12 mouse cellular contexts compared by ENCODE assay signal in genomic region chr1:172484236-172484635, GRCm38 (mm10). TPM values are rescaled to one million over a fixed set of nuclear protein-coding genes. Genes with fewer than 3 reads are reported as not detected.
DNase-seq lines count a peak whose midpoint lies in the region; ATAC-seq and TF ChIP-seq lines count a peak whose summit lies in the region.
"Had no signal": no experiment of that assay in that cellular context is flagged by ENCODE, and none has a peak within 500 bp of the region (broad histone marks: within the 10 kb centered on the region; RNA-seq: fewer than 3 reads in every experiment).

No protein-coding gene starts in this region.

- H3K4me3 ChIP-seq in embryonic facial prominence, embryonic 11.5 days (ENCODE audit: low read depth, low read length): peak overlapping the region; percentile 12
- H3K4me3 ChIP-seq in forebrain, embryonic 12.5 days (replicated peaks): peak overlapping the region; percentile 61
- peak overlapping the region; percentile 51 for H3K4me3 ChIP-seq in intestine, postnatal 0 days (ENCODE audit: low read depth, low read length)
- peak overlapping the region; percentile 67 for H3K4me3 ChIP-seq in neural tube, embryonic 12.5 days
- no peak overlapping the region for H3K4me3 ChIP-seq in left cerebral cortex, adult 2 months

- peak overlapping the region; percentile 75 for H3K4me2 ChIP-seq in embryonic facial prominence, embryonic 11.5 days (ENCODE audit: low read depth, low read length)
- H3K4me2 ChIP-seq in forebrain, embryonic 12.5 days: peak overlapping the region; percentile 91
- H3K4me2 ChIP-seq in intestine, postnatal 0 days (replicated peaks; ENCODE audit: low read depth): peak overlapping the region; percentile 76
- peak overlapping the region; percentile 91 for H3K4me2 ChIP-seq in neural tube, embryonic 12.5 days (replicated peaks)

- no peak for ATAC-seq in embryonic facial prominence, embryonic 11.5 days (replicated peaks; ENCODE audit: insufficient number of reproducible peaks, low FRiP score, low TSS enrichment, low read depth)
- ATAC-seq in forebrain, embryonic 12.5 days (ENCODE audit: low FRiP score): no peak
- no peak for ATAC-seq in intestine, postnatal 0 days
- no peak for ATAC-seq in neural tube, embryonic 12.5 days (ENCODE audit: low FRiP score, low read depth)
- no peak for ATAC-seq in CD4-positive, CD25-positive, alpha-beta regulatory T cell, adult 4 months

- 30% methylated on average over 11 of the region's 11 CpGs for WGBS in embryonic facial prominence, embryonic 11.5 days
- 40% methylated on average over 11 of the region's 11 CpGs for WGBS in forebrain, embryonic 12.5 days
- WGBS in intestine, postnatal 0 days: 56% methylated on average over 11 of the region's 11 CpGs
- WGBS in neural tube, embryonic 12.5 days: 19% methylated on average over 11 of the region's 11 CpGs

- H3K36me3 ChIP-seq in embryonic facial prominence, embryonic 11.5 days (replicated peaks; ENCODE audit: control insufficient read depth, insufficient read depth, low read depth, low read length): no peaks in the 10 kb centered on the region; the same call in 1 of the 2 replicates
- peaks cover 20% of the 10 kb centered on the region; the same call in 1 of the 2 replicates for H3K36me3 ChIP-seq in forebrain, embryonic 12.5 days (replicated peaks)
- H3K36me3 ChIP-seq in intestine, postnatal 0 days (ENCODE audit: control insufficient read depth, insufficient read depth): 0 out of 2 replicates have a peak, but pooled peaks cover 17% of the 10 kb centered on the region
- H3K36me3 ChIP-seq in neural tube, embryonic 12.5 days: peaks cover 14% of the 10 kb centered on the region; the same call in 1 of the 2 replicates
- H3K36me3 ChIP-seq: G1E had no signal

- peak overlapping the region; percentile 15 for H3K9ac ChIP-seq in embryonic facial prominence, embryonic 11.5 days (replicated peaks; ENCODE audit: low read length)
- peak overlapping the region; percentile 80; the same call in 1 of the 2 replicates for H3K9ac ChIP-seq in forebrain, embryonic 12.5 days
- 0 out of 2 replicates have a peak overlapping the region, but pooled peaks have one; percentile 37 for H3K9ac ChIP-seq in intestine, postnatal 0 days (ENCODE audit: low read depth, low read length)
- H3K9ac ChIP-seq in neural tube, embryonic 12.5 days: peak overlapping the region; percentile 75; the same call in 1 of the 2 replicates

- H3K27me3 ChIP-seq in embryonic facial prominence, embryonic 11.5 days (ENCODE audit: control insufficient read depth, insufficient read depth, low read length): no peaks in the 10 kb centered on the region
- peaks cover 13% of the 10 kb centered on the region; the same call in 1 of the 2 replicates for H3K27me3 ChIP-seq in forebrain, embryonic 12.5 days
- no peaks in the 10 kb centered on the region for H3K27me3 ChIP-seq in intestine, postnatal 0 days (replicated peaks; ENCODE audit: control insufficient read depth, insufficient read depth, low read length)
- H3K27me3 ChIP-seq in neural tube, embryonic 12.5 days (replicated peaks): no peaks in the 10 kb centered on the region

- no peak overlapping the region for H3K27ac ChIP-seq in embryonic facial prominence, embryonic 11.5 days (replicated peaks; ENCODE audit: low read depth, low read length)
- H3K27ac ChIP-seq in forebrain, embryonic 12.5 days: 0 out of 2 replicates have a peak overlapping the region, but pooled peaks have one; percentile 14
- H3K27ac ChIP-seq in intestine, postnatal 0 days (ENCODE audit: low read depth, low read length): no peak overlapping the region
- H3K27ac ChIP-seq in neural tube, embryonic 12.5 days: no peak overlapping the region
- no peak overlapping the region for H3K27ac ChIP-seq in left cerebral cortex, adult 2 months

- no peak for DNase-seq in embryonic facial prominence, embryonic 11.5 days (ENCODE audit: low spot score)
- DNase-seq in left cerebral cortex, adult 2 months (ENCODE audit: extremely low spot score in 1 of 2, low spot score in 2 of 2): no peak
- no peak for DNase-seq in B cell, adult 2 months
- DNase-seq: adrenal gland, postnatal 14 days; gastrocnemius, postnatal 14 days; thymus, adult 2 months had no signal

- peaks cover 17% of the 10 kb centered on the region for H3K4me1 ChIP-seq in embryonic facial prominence, embryonic 11.5 days (ENCODE audit: control insufficient read depth, insufficient read depth, low read length)
- H3K4me1 ChIP-seq in forebrain, embryonic 12.5 days: peaks cover 68% of the 10 kb centered on the region
- peaks cover 6% of the 10 kb centered on the region; the same call in 1 of the 2 replicates for H3K4me1 ChIP-seq in intestine, postnatal 0 days (replicated peaks; ENCODE audit: control insufficient read depth, insufficient read depth, low read length)
- H3K4me1 ChIP-seq in neural tube, embryonic 12.5 days: peaks cover 54% of the 10 kb centered on the region

- no peaks in the 10 kb centered on the region for H3K9me3 ChIP-seq in embryonic facial prominence, embryonic 11.5 days (replicated peaks; ENCODE audit: control insufficient read depth, low read length)
- no peaks in the 10 kb centered on the region for H3K9me3 ChIP-seq in forebrain, embryonic 12.5 days
- no peaks in the 10 kb centered on the region for H3K9me3 ChIP-seq in intestine, postnatal 0 days (ENCODE audit: control insufficient read depth)
- no peaks in the 10 kb centered on the region for H3K9me3 ChIP-seq in neural tube, embryonic 12.5 days
- H3K9me3 ChIP-seq: G1E had no signal

- intact Hi-C loops in left cerebral cortex, adult 2 months (cut with DNase I): no loop called here

- no peak for TF ChIP-seq CTCF in intestine, postnatal 0 days (IDR thresholded peaks at IDR 0.05; ENCODE audit: low read depth)
- TF ChIP-seq CTCF in left cerebral cortex, adult 2 months (IDR thresholded peaks at IDR 0.05): no peak

RNA-seq across cellular contexts. Expression of gene Igsf9, which starts 2.6 kb away (rescaled TPM):
- polyA plus RNA-seq in embryonic facial prominence, embryonic 11.5 days (2014; fragmentation: Nextera tagmentation; extraction: Ambion mirVana): 36.8 and 46.6 TPM in 2 replicates
- 102 TPM in 2 replicates for polyA plus RNA-seq in forebrain, embryonic 12.5 days (2016; fragmentation: Nextera tagmentation; extraction: Ambion mirVana)
- polyA plus RNA-seq in intestine, postnatal 0 days (2015; fragmentation: Nextera tagmentation; extraction: Ambion mirVana): 73.4 and 93.7 TPM in 2 replicates
- polyA plus RNA-seq in neural tube, embryonic 12.5 days (2016; fragmentation: Nextera tagmentation; extraction: Ambion mirVana): 83.5 and 84.1 TPM in 2 replicates
- 10 to 100 TPM; 12.5 to 12.8 TPM for total RNA-seq in left cerebral cortex, adult 2 months (2021)
- 1 to 10 TPM in 1 of 2 experiments, not detected in 1; 1.1 TPM for polyA plus RNA-seq in CD4-positive, CD25-positive, alpha-beta regulatory T cell, adult 4 months (2017; shearing (Covaris generic))
- polyA plus RNA-seq: G1E had no signal

RNA-seq across cellular contexts. Expression of gene Slamf9, which starts 9.1 kb away (rescaled TPM):
- polyA plus RNA-seq in embryonic facial prominence, embryonic 11.5 days (2014; fragmentation: Nextera tagmentation; extraction: Ambion mirVana): 0.48 and 0.53 TPM in 2 replicates
- polyA plus RNA-seq in forebrain, embryonic 12.5 days (2016; fragmentation: Nextera tagmentation; extraction: Ambion mirVana): 0.15 TPM in 1 of 2 replicates, not detected in the other
- 1.8 and 2.1 TPM in 2 replicates for polyA plus RNA-seq in intestine, postnatal 0 days (2015; fragmentation: Nextera tagmentation; extraction: Ambion mirVana)
- 0.19 TPM in 1 of 2 replicates, not detected in the other for polyA plus RNA-seq in neural tube, embryonic 12.5 days (2016; fragmentation: Nextera tagmentation; extraction: Ambion mirVana)
- under 1 TPM; 0.70 to 0.79 TPM for total RNA-seq in left cerebral cortex, adult 2 months (2021)
- not detected for polyA plus RNA-seq in CD4-positive, CD25-positive, alpha-beta regulatory T cell, adult 4 months (2017; shearing (Covaris generic))
- total RNA-seq: common myeloid progenitor, adult 5-6 weeks; G1E had no signal
- polyA plus RNA-seq: G1E had no signal

RNA-seq across cellular contexts. Expression of gene Tagln2, which starts 15.6 kb away (rescaled TPM):
- 56.7 and 61.7 TPM in 2 replicates for polyA plus RNA-seq in embryonic facial prominence, embryonic 11.5 days (2014; fragmentation: Nextera tagmentation; extraction: Ambion mirVana)
- 40.0 and 45.7 TPM in 2 replicates for polyA plus RNA-seq in forebrain, embryonic 12.5 days (2016; fragmentation: Nextera tagmentation; extraction: Ambion mirVana)
- 339 and 374 TPM in 2 replicates for polyA plus RNA-seq in intestine, postnatal 0 days (2015; fragmentation: Nextera tagmentation; extraction: Ambion mirVana)
- 105 and 131 TPM in 2 replicates for polyA plus RNA-seq in neural tube, embryonic 12.5 days (2016; fragmentation: Nextera tagmentation; extraction: Ambion mirVana)
- 10 to 100 TPM in 1 of 2 experiments, 1 to 10 TPM in 1; 9.3 to 12.4 TPM for total RNA-seq in left cerebral cortex, adult 2 months (2021)
- 100 to 1,000 TPM; 226 to 278 TPM for polyA plus RNA-seq in CD4-positive, CD25-positive, alpha-beta regulatory T cell, adult 4 months (2017; shearing (Covaris generic))

RNA-seq across cellular contexts. Expression of gene Cfap45, which starts 36.4 kb away (rescaled TPM):
- polyA plus RNA-seq in embryonic facial prominence, embryonic 11.5 days (2014; fragmentation: Nextera tagmentation; extraction: Ambion mirVana): 0.47 and 0.65 TPM in 2 replicates
- 1.2 and 2.6 TPM in 2 replicates for polyA plus RNA-seq in forebrain, embryonic 12.5 days (2016; fragmentation: Nextera tagmentation; extraction: Ambion mirVana)
- 0.77 and 1.3 TPM in 2 replicates for polyA plus RNA-seq in intestine, postnatal 0 days (2015; fragmentation: Nextera tagmentation; extraction: Ambion mirVana)
- polyA plus RNA-seq in neural tube, embryonic 12.5 days (2016; fragmentation: Nextera tagmentation; extraction: Ambion mirVana): 2.3 and 2.5 TPM in 2 replicates
- total RNA-seq in left cerebral cortex, adult 2 months (2021): 1 to 10 TPM; 4.5 to 5.2 TPM
- polyA plus RNA-seq in CD4-positive, CD25-positive, alpha-beta regulatory T cell, adult 4 months (2017; shearing (Covaris generic)): under 1 TPM in 1 of 2 experiments, not detected in 1; 0.69 TPM
- polyA plus RNA-seq: G1E had no signal

Comparison
In these comparisons a context has a peak if more than half of its experiments do, and no peak if none do; other contexts are left out.
1. H3K9ac ChIP-seq: peak in every context shown above with its lines; median percentile 80 in forebrain, embryonic 12.5 days; 75 in neural tube, embryonic 12.5 days; 37 in intestine, postnatal 0 days; 15 in embryonic facial prominence, embryonic 11.5 days.
2. RNA of gene Igsf9, which starts 2.6 kb away (polyA plus RNA-seq): 102 TPM in forebrain, embryonic 12.5 days, 83.5 to 84.1 TPM in neural tube, embryonic 12.5 days, 73.4 to 93.7 TPM in intestine, postnatal 0 days and 36.8 to 46.6 TPM in embryonic facial prominence, embryonic 11.5 days; 1.1 TPM in CD4-positive, CD25-positive, alpha-beta regulatory T cell, adult 4 months; every median in the first group is over 10 times any median in the second.
3. Peak in every context shown above with its lines, with median percentiles within 50 percentile points of each other: H3K4me2 ChIP-seq.